In the genomic region with DNA sequence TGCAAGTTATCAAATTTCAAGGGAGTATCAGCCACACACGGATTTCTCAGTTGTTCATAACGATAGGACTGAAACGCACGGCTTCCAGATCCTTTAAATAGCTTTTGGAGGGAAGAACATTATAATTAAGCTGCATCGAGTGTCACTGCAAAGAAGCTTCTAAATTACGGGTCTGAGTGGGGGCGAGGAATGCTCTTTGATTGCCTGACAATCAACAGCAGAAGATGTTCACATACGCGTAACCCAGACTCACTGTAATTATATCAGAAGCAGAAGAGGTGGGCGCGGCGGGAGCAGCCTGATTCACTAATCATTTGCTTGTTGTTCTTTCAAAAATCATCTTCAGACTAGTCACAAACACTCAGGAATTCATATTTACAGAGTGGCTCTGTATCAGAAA, we compare ENCODE assay signal across 15 mouse cellular contexts.
DNase-seq lines count a peak whose midpoint lies in the region; ATAC-seq lines count a peak whose summit lies in the region.
"Had no signal": no experiment of that assay in that cellular context is flagged by ENCODE, and none has a peak within 500 bp of the region (broad histone marks: within the 10 kb centered on the region; RNA-seq: fewer than 3 reads in every experiment).

No protein-coding gene starts in this region.

- no peak for DNase-seq in forebrain, embryonic 11.5 days (ENCODE audit: low spot score)
- peak; percentile 5 to 6 for DNase-seq in left cerebral cortex, adult 18-20 months (ENCODE audit: low spot score in 2 of 2)
- DNase-seq in left cerebral cortex, adult 9 months (ENCODE audit: low spot score in 2 of 2) = no peak
- DNase-seq in right cerebral cortex, adult 2 months (ENCODE audit: low spot score in 2 of 2) = peak; percentile 26 to 44
- DNase-seq in urinary bladder, postnatal 25 days (ENCODE audit: low spot score) = no peak
- DNase-seq: cerebellum, adult 8-10 months; kidney, adult 8-10 months; thymus, postnatal 4 days had no signal

- H3K4me2 ChIP-seq in forebrain, embryonic 13.5 days = no peak overlapping the region
- no peak overlapping the region for H3K4me2 ChIP-seq in forebrain, embryonic 11.5 days (ENCODE audit: low read depth, low read length, severe bottlenecking)
- peak overlapping the region; percentile 32 for H3K4me2 ChIP-seq in forebrain, embryonic 16.5 days (ENCODE audit: low read length)
- no peak overlapping the region for H3K4me2 ChIP-seq in neural tube, embryonic 15.5 days
- H3K4me2 ChIP-seq: lung, embryonic 15.5 days had no signal

- no peak overlapping the region for H3K4me3 ChIP-seq in forebrain, embryonic 13.5 days
- H3K4me3 ChIP-seq in forebrain, embryonic 11.5 days (ENCODE audit: low read depth, low read length) = no peak overlapping the region
- no peak overlapping the region for H3K4me3 ChIP-seq in forebrain, embryonic 16.5 days (replicated peaks; ENCODE audit: low read length)
- H3K4me3 ChIP-seq in neural tube, embryonic 15.5 days (replicated peaks) = no peak overlapping the region
- H3K4me3 ChIP-seq: lung, embryonic 15.5 days had no signal

- ATAC-seq in forebrain, embryonic 13.5 days = peak; percentile 83
- no peak for ATAC-seq in forebrain, embryonic 11.5 days (replicated peaks; ENCODE audit: low FRiP score)
- ATAC-seq in forebrain, embryonic 16.5 days = peak; percentile 88
- ATAC-seq in neural tube, embryonic 15.5 days (ENCODE audit: low FRiP score) = no peak
- ATAC-seq: hindbrain, postnatal 0 days; Patski had no signal

- H3K36me3 ChIP-seq in forebrain, embryonic 13.5 days (ENCODE audit: poor library complexity, severe bottlenecking) = no peaks in the 10 kb centered on the region
- no peaks in the 10 kb centered on the region for H3K36me3 ChIP-seq in forebrain, embryonic 11.5 days (ENCODE audit: control insufficient read depth, insufficient read depth, low read length)
- H3K36me3 ChIP-seq in forebrain, embryonic 16.5 days (ENCODE audit: control insufficient read depth, insufficient read depth) = no peaks in the 10 kb centered on the region
- H3K36me3 ChIP-seq in neural tube, embryonic 15.5 days = no peaks in the 10 kb centered on the region
- H3K36me3 ChIP-seq: lung, embryonic 15.5 days had no signal

- 55% methylated on average over 12 of the region's 12 CpGs for WGBS in forebrain, embryonic 13.5 days
- WGBS in forebrain, embryonic 11.5 days = 75% methylated on average over 12 of the region's 12 CpGs
- WGBS in forebrain, embryonic 16.5 days = 36% methylated on average over 12 of the region's 12 CpGs
- 79% methylated on average over 12 of the region's 12 CpGs for WGBS in neural tube, embryonic 15.5 days

- H3K27ac ChIP-seq in forebrain, embryonic 13.5 days = peak overlapping the region; percentile 11
- H3K27ac ChIP-seq in forebrain, embryonic 11.5 days (ENCODE audit: low read depth, low read length) = no peak overlapping the region
- H3K27ac ChIP-seq in forebrain, embryonic 16.5 days (ENCODE audit: low read length) = peak overlapping the region; percentile 50
- H3K27ac ChIP-seq in neural tube, embryonic 15.5 days (replicated peaks) = no peak overlapping the region
- H3K27ac ChIP-seq: hindbrain, postnatal 0 days; lung, embryonic 15.5 days had no signal

- H3K27me3 ChIP-seq in forebrain, embryonic 13.5 days = no peaks in the 10 kb centered on the region
- H3K27me3 ChIP-seq in forebrain, embryonic 11.5 days (ENCODE audit: control insufficient read depth, insufficient read depth, low read length) = no peaks in the 10 kb centered on the region
- no peaks in the 10 kb centered on the region for H3K27me3 ChIP-seq in forebrain, embryonic 16.5 days (replicated peaks; ENCODE audit: control insufficient read depth, insufficient read depth, low read length)
- no peaks in the 10 kb centered on the region for H3K27me3 ChIP-seq in neural tube, embryonic 15.5 days (replicated peaks)
- H3K27me3 ChIP-seq: lung, embryonic 15.5 days had no signal

- no peak overlapping the region for H3K9ac ChIP-seq in forebrain, embryonic 13.5 days
- no peak overlapping the region for H3K9ac ChIP-seq in forebrain, embryonic 11.5 days (ENCODE audit: low read length)
- no peak overlapping the region for H3K9ac ChIP-seq in forebrain, embryonic 16.5 days (replicated peaks; ENCODE audit: low read depth, low read length)
- no peak overlapping the region for H3K9ac ChIP-seq in neural tube, embryonic 15.5 days (replicated peaks)
- H3K9ac ChIP-seq: lung, embryonic 15.5 days had no signal

- no peaks in the 10 kb centered on the region for H3K9me3 ChIP-seq in forebrain, embryonic 13.5 days (replicated peaks)
- H3K9me3 ChIP-seq in forebrain, embryonic 11.5 days (ENCODE audit: control insufficient read depth, low read length) = no peaks in the 10 kb centered on the region
- H3K9me3 ChIP-seq in forebrain, embryonic 16.5 days (ENCODE audit: control insufficient read depth, low read length) = no peaks in the 10 kb centered on the region
- H3K9me3 ChIP-seq in neural tube, embryonic 15.5 days (replicated peaks) = no peaks in the 10 kb centered on the region
- H3K9me3 ChIP-seq: lung, embryonic 15.5 days; megakaryocyte, embryonic 14.5 days had no signal

- H3K4me1 ChIP-seq in forebrain, embryonic 13.5 days = 0 out of 2 replicates have a peak, but pooled peaks cover 3% of the 10 kb centered on the region
- no peaks in the 10 kb centered on the region for H3K4me1 ChIP-seq in forebrain, embryonic 11.5 days (replicated peaks; ENCODE audit: control insufficient read depth, insufficient read depth, low read length)
- peaks cover 8% of the 10 kb centered on the region for H3K4me1 ChIP-seq in forebrain, embryonic 16.5 days (replicated peaks; ENCODE audit: control insufficient read depth, insufficient read depth, low read length)
- H3K4me1 ChIP-seq in neural tube, embryonic 15.5 days = no peaks in the 10 kb centered on the region
- H3K4me1 ChIP-seq: lung, embryonic 15.5 days had no signal

Comparison
In these comparisons a context has a peak if more than half of its experiments do, and no peak if none do; other contexts are left out.
1. ATAC-seq: peak in forebrain, embryonic 13.5 days (single experiment) and forebrain, embryonic 16.5 days (single experiment); none in forebrain, embryonic 11.5 days (single experiment) and neural tube, embryonic 15.5 days (single experiment).
2. H3K27ac ChIP-seq: peak in forebrain, embryonic 13.5 days (single experiment) and forebrain, embryonic 16.5 days (single experiment); none in forebrain, embryonic 11.5 days (single experiment) and neural tube, embryonic 15.5 days (single experiment).
3. DNase-seq: peak in left cerebral cortex, adult 18-20 months (2 of 2) and right cerebral cortex, adult 2 months (2 of 2); none in forebrain, embryonic 11.5 days (single experiment), left cerebral cortex, adult 9 months (0 of 2) and urinary bladder, postnatal 25 days (single experiment).